ENCODE assay signal across 17 mouse cellular contexts in genomic region chr19:38038267-38038666, GRCm38 (mm10). TPM values are rescaled to one million over a fixed set of nuclear protein-coding genes. Genes with fewer than 3 reads are reported as not detected.
DNase-seq lines count a peak whose midpoint lies in the region; ATAC-seq lines count a peak whose summit lies in the region.
"Had no signal": no experiment of that assay in that cellular context is flagged by ENCODE, and none has a peak within 500 bp of the region (broad histone marks: within the 10 kb centered on the region; RNA-seq: fewer than 3 reads in every experiment).

No protein-coding gene starts in this region.

- H3K9me3 ChIP-seq in heart, embryonic 12.5 days (replicated peaks), result no peaks in the 10 kb centered on the region
- H3K9me3 ChIP-seq: G1E; limb, embryonic 13.5 days; midbrain, embryonic 12.5 days had no signal

- H3K27ac ChIP-seq in heart, embryonic 12.5 days (ENCODE audit: poor library complexity, severe bottlenecking), result no peak overlapping the region
- H3K27ac ChIP-seq: left cerebral cortex, adult 2 months; limb, embryonic 13.5 days; midbrain, embryonic 12.5 days had no signal

- H3K9ac ChIP-seq in heart, embryonic 12.5 days, result no peak overlapping the region
- H3K9ac ChIP-seq: limb, embryonic 13.5 days; liver, postnatal 0 days; midbrain, embryonic 12.5 days had no signal

- H3K27me3 ChIP-seq in heart, embryonic 12.5 days (replicated peaks), result no peaks in the 10 kb centered on the region; the same call in 1 of the 2 replicates

- peaks cover 7% of the 10 kb centered on the region for H3K4me1 ChIP-seq in heart, embryonic 12.5 days (replicated peaks)

- WGBS in heart, embryonic 12.5 days, result 56% methylated on average over 2 of the region's 2 CpGs

- no peak overlapping the region for H3K4me2 ChIP-seq in heart, embryonic 12.5 days
- H3K4me2 ChIP-seq: limb, embryonic 13.5 days; midbrain, embryonic 12.5 days had no signal

- DNase-seq in heart, adult 18-20 months, result peak; percentile 38 to 60
- DNase-seq in urinary bladder, postnatal 14 days (ENCODE audit: low spot score), result peak; percentile 67
- no peak for DNase-seq in urinary bladder, postnatal 4 days (ENCODE audit: low spot score in 2 of 2)
- peak; percentile 74 for DNase-seq in lung, postnatal 25 days (ENCODE audit: low spot score)
- DNase-seq in layer of hippocampus, postnatal 25 days (ENCODE audit: extremely low spot score in 1 of 2, low spot score in 1 of 2), result no peak
- DNase-seq in cerebellum, adult 9-11 months, result no peak
- DNase-seq in adrenal gland, postnatal 4 days (ENCODE audit: low spot score in 2 of 2), result no peak
- DNase-seq: cerebellum, adult 11-12 months; liver, postnatal 0 days; thymus, postnatal 14 days had no signal

- no peaks in the 10 kb centered on the region for H3K36me3 ChIP-seq in heart, embryonic 12.5 days
- H3K36me3 ChIP-seq: G1E; limb, embryonic 13.5 days; midbrain, embryonic 12.5 days had no signal

- no peak overlapping the region for H3K4me3 ChIP-seq in heart, embryonic 12.5 days
- H3K4me3 ChIP-seq: erythroblast, embryonic 14.5 days; left cerebral cortex, adult 2 months; limb, embryonic 13.5 days; midbrain, embryonic 12.5 days had no signal

- ATAC-seq in heart, embryonic 12.5 days (ENCODE audit: insufficient number of reproducible peaks, low FRiP score), result no peak
- ATAC-seq: liver, postnatal 0 days had no signal

RNA-seq across cellular contexts. Expression of gene Myof, which starts 5.1 kb away (rescaled TPM):
- 10 to 100 TPM in 1 of 2 experiments, 1 to 10 TPM in 1; 5.6 to 13.0 TPM for total RNA-seq in heart, adult 18-20 months (2021)
- 8.9 and 9.4 TPM in 2 replicates for polyA plus RNA-seq in heart, embryonic 12.5 days (2016; fragmentation: Nextera tagmentation; extraction: Ambion mirVana)
- total RNA-seq in layer of hippocampus, postnatal 25 days (2021), result 1 to 10 TPM; 3.2 to 3.8 TPM
- total RNA-seq in adrenal gland, postnatal 4 days (2021), result 10 to 100 TPM; 19.7 to 24.6 TPM
- polyA plus RNA-seq: erythroblast, embryonic 14.5 days; G1E had no signal

RNA-seq across cellular contexts. Expression of gene Cep55, which starts 16.5 kb away (rescaled TPM):
- under 1 TPM; 0.23 to 0.37 TPM for total RNA-seq in heart, adult 18-20 months (2021)
- 34.5 and 35.9 TPM in 2 replicates for polyA plus RNA-seq in heart, embryonic 12.5 days (2016; fragmentation: Nextera tagmentation; extraction: Ambion mirVana)
- total RNA-seq in layer of hippocampus, postnatal 25 days (2021), result under 1 TPM; 0.35 to 0.76 TPM
- total RNA-seq in adrenal gland, postnatal 4 days (2021), result 10 to 100 TPM in 1 of 2 experiments, 1 to 10 TPM in 1; 10.0 to 11.0 TPM
- polyA plus RNA-seq: erythroblast, embryonic 14.5 days had no signal

RNA-seq across cellular contexts. Expression of gene Ffar4, which starts 58.6 kb away (rescaled TPM):
- total RNA-seq in heart, adult 18-20 months (2021), result under 1 TPM in 1 of 2 experiments, not detected in 1; 0.80 TPM
- polyA plus RNA-seq in heart, embryonic 12.5 days (2016; fragmentation: Nextera tagmentation; extraction: Ambion mirVana), result not detected in 2 replicates
- total RNA-seq in layer of hippocampus, postnatal 25 days (2021), result not detected
- 1 to 10 TPM; 3.0 to 3.6 TPM for total RNA-seq in adrenal gland, postnatal 4 days (2021)
- total RNA-seq: G1E had no signal
- polyA plus RNA-seq: cortical plate, adult 2 months; erythroblast, embryonic 14.5 days; G1E; limb, embryonic 13.5 days; midbrain, embryonic 12.5 days had no signal

Comparison
In these comparisons a context has a peak if more than half of its experiments do, and no peak if none do; other contexts are left out.
1. DNase-seq: peak in heart, adult 18-20 months (2 of 2), urinary bladder, postnatal 14 days (single experiment) and lung, postnatal 25 days (single experiment); none in urinary bladder, postnatal 4 days (0 of 2), layer of hippocampus, postnatal 25 days (0 of 2), cerebellum, adult 9-11 months (single experiment) and adrenal gland, postnatal 4 days (0 of 2).
2. RNA of gene Cep55, which starts 16.5 kb away (total RNA-seq): 10.0 to 11.0 TPM in adrenal gland, postnatal 4 days; 0.35 to 0.76 TPM in layer of hippocampus, postnatal 25 days and 0.23 to 0.37 TPM in heart, adult 18-20 months; every median in the first group is over 4 times any median in the second.